Mouse (Mus musculus): ENCODE data around the gene Pld5.

DNA sequence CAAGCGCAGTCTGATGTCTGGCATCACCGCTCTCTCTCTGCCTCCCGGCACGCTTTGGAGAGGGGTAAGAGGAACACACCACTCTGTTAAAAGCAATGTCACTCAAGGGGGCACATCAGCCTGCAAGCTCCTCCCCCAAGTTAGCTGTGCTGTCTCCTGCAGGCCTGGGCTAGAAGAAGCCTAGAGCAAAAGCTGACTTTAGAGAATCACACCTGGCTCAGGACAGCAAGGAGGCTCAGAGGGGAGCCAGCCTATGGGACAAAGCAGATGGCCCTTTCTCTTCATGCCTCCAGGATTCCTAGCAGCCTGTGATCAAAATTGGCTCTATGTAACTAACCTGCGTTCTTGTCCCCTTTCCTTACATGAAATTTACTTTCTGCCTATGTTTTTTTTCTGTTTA, 107.3 kb downstream of the Pld5 start:
- TF ChIP-seq EP300 (IDR thresholded peaks at IDR 0.05; ENCODE audit: low read depth): no peak
- no peak for TF ChIP-seq CTCF (IDR thresholded peaks at IDR 0.05; ENCODE audit: low read depth)
